Mouse (Mus musculus) hindbrain, postnatal 0 days (tissue): ENCODE measurements around the gene Adamts9. TPM values are rescaled to one million over a fixed set of nuclear protein-coding genes. Genes with fewer than 3 reads are reported as not detected.

Source experiments
- ATAC-seq: fragments of 200-750 bp; cut with Nextera tagmentation; 2 replicates; pipeline ENCODE4 v1.8.0; 2017; ENCODE audit warnings: mild to moderate bottlenecking, moderate TSS enrichment, moderate library complexity
- DNase-seq: peaks from one replicate; pipeline ENCODE4 v3.0.0-alpha.2; 2015; ENCODE audit warnings: low spot score
- H3K27ac ChIP-seq: fragments of 300-500 bp; sonication (generic); 2 replicates; pipeline ENCODE4 v1.5.1; 2014; ENCODE audit warnings: mild to moderate bottlenecking
- H3K27me3 ChIP-seq: fragments of 300-500 bp; sonication (generic); 2 replicates; pipeline ENCODE4 v1.6.1; 2014; ENCODE audit warnings: low read length, mixed read lengths; ENCODE audit not compliant: insufficient read depth
- H3K36me3 ChIP-seq: fragments of 300-500 bp; sonication (generic); 2 replicates; pipeline ENCODE4 v1.6.1; 2014; ENCODE audit warnings: low read length, mixed read lengths; ENCODE audit not compliant: insufficient read depth
- H3K4me1 ChIP-seq: fragments of 300-500 bp; sonication (generic); 2 replicates; pipeline ENCODE4 v1.6.1; 2014; ENCODE audit warnings: antibody characterized with exemption, low read length, mixed read lengths; ENCODE audit not compliant: insufficient read depth
- H3K4me2 ChIP-seq: fragments of 300-500 bp; sonication (generic); 2 replicates; pipeline ENCODE4 v1.6.1; 2014; ENCODE audit warnings: low read depth, mild to moderate bottlenecking, low read length, moderate library complexity, mixed read lengths
- H3K4me3 ChIP-seq: fragments of 300-500 bp; sonication (generic); 2 replicates; pipeline ENCODE4 v1.5.1; 2014; ENCODE audit warnings: low read length
- H3K9ac ChIP-seq: fragments of 300-500 bp; sonication (generic); replicated peaks from 2 replicates; pipeline ENCODE4 v1.6.1; 2014; ENCODE audit warnings: mild to moderate bottlenecking, low read length, moderate library complexity, mixed read lengths
- H3K9me3 ChIP-seq: fragments of 300-500 bp; sonication (generic); 2 replicates; pipeline ENCODE4 v1.6.1; 2016; ENCODE audit warnings: low read length, mixed read lengths
- CTCF ChIP-seq: IDR thresholded peaks from 2 replicates; pipeline ENCODE4 v1.5.1; 2016; ENCODE audit warnings: antibody characterized with exemption, control low read depth, low read depth
- WGBS: fragments of 180-500 bp; shearing (Covaris S2); extraction: QIAGEN DNeasy Blood & Tissue Kit; methylation state at CpG from one replicate; pipeline ENCODE4 v1.1.7; 2014; 5-methylcytosine and 5-hydroxymethylcytosine counted together
- polyA plus RNA-seq: library from polyadenylated mRNA; unstranded; fragments of >200 nt; fragmentation: Nextera tagmentation; extraction: Ambion mirVana; gene quantifications from 2 replicates; pipeline ENCODE4 v1.2.1, GENCODE M21; 2015
- total RNA-seq: library from RNA; depleted of rRNA; stranded (reverse); fragments of >200 nt; gene quantifications from 2 replicates; pipeline ENCODE4 v1.2.3, GENCODE M21; 2014

Adamts9 gene
- total and polyA plus RNA-seq, 2 experiments from 2014 or later: 1.5 to 7.6 TPM

DNA sequence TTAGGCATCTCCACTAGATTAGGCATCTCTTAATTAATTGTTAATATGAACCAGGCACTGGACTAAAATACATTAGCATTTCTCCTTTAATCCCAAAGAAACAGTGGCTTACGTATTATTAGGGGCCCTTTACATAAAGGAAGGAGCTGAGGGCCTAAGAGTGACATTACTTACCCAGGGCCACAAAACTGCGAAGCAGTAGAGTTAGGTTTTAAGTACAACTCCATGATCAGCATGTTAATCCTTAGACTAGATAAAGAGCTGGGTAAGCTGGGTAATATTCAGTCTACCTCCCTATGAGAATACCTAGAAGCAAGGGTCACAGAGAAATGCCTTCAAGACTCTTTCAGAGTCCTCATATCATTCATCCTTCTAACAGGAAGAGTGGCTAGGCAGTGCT is 114.1 kb downstream of the Adamts9 start:
- ATAC-seq (no peak), DNase-seq (no peak)
- Histone ChIP-seq H3K9me3 (no peaks in the 10 kb centered on the region), H3K27ac (no peak overlapping the region), H3K4me2 (no peak overlapping the region), H3K4me3 (no peak overlapping the region), H3K36me3 (no peaks in the 10 kb centered on the region), H3K9ac (no peak overlapping the region), H3K27me3 (no peaks in the 10 kb centered on the region), H3K4me1 (no peaks in the 10 kb centered on the region)
- no peak for TF ChIP-seq CTCF
- WGBS: 91% methylated on average over 2 of the region's 2 CpGs

DNA sequence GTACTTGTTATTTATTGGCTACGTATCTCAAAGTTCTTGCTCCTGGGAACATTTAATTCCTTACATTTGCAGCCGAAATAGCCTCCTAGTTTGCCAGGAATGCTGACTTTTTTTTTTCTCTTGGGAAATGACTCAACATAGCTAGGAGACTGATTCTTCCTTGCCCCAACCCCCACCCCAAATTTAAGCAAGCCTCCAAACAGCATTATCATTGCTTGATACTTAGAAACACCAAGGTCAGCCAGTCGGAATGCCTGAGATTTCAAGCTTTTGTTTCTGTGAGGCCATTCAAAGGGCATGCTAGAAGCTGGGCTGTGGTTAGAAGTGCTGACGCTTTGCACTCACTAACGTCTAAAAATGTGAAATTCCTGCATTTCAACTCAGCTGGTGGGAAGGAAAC is 115.9 kb downstream of the Adamts9 start:
- no peak overlapping the region for H3K4me2 ChIP-seq
- no peak for TF ChIP-seq CTCF
- H3K9ac ChIP-seq: no peak overlapping the region
- H3K36me3 ChIP-seq: no peaks in the 10 kb centered on the region
- DNase-seq: no peak
- no peaks in the 10 kb centered on the region for H3K4me1 ChIP-seq
- H3K4me3 ChIP-seq: no peak overlapping the region
- no peaks in the 10 kb centered on the region for H3K27me3 ChIP-seq
- no peaks in the 10 kb centered on the region for H3K9me3 ChIP-seq
- no peak for ATAC-seq
- no peak overlapping the region for H3K27ac ChIP-seq
- WGBS: 48% methylated on average over 5 of the region's 5 CpGs

DNA sequence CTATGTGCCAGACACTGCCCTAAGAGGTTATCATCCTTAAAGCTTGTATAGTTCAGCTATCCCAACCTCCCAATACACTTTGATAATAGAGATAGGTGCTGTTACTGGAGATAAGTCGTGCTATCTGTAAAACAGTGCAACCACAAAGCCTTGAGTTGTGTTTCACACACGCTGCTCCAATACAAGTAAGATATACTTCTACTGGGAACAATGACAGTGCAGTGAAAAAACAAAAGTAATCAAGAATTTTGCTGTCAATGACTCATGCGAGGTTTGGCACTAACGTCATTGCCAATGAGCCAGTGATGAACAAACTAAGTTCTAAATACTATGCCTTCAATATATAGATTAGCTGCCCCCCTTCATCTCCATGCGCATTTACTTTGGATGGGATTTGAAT is 116.7 kb downstream of the Adamts9 start:
- 87% methylated on average over 5 of the region's 5 CpGs for WGBS
- Histone ChIP-seq H3K27me3 (no peaks in the 10 kb centered on the region), H3K4me1 (no peaks in the 10 kb centered on the region), H3K9ac (no peak overlapping the region), H3K4me2 (no peak overlapping the region), H3K4me3 (no peak overlapping the region), H3K9me3 (no peaks in the 10 kb centered on the region), H3K36me3 (no peaks in the 10 kb centered on the region), H3K27ac (no peak overlapping the region)
- ATAC-seq (no peak), DNase-seq (no peak)
- TF ChIP-seq CTCF: no peak

DNA sequence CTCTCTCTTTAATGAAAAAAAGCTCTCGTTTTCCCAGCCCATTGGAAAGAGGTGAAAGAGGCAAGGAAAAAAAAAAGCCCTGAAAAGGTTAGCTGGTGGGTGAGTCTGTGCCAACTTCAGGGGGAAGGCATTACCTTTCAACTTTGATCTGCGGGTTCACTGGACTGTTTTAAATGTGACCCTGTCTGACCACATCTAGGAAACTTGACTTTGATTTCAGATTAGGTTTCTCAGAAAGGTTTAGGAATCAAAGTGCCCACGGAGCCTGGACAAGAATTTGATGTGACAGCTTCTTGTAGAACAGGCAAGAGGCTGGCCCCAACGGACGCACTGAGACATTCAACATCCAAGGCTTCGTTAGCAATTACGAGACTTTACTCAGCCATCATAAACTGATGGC is 119.3 kb downstream of the Adamts9 start:
- no peak overlapping the region for H3K4me3 ChIP-seq
- 61% methylated on average over 7 of the region's 7 CpGs for WGBS
- H3K4me1 ChIP-seq: no peaks in the 10 kb centered on the region
- H3K36me3 ChIP-seq: no peaks in the 10 kb centered on the region
- H3K9me3 ChIP-seq: no peaks in the 10 kb centered on the region
- TF ChIP-seq CTCF: no peak
- ATAC-seq: no peak
- DNase-seq: no peak
- no peak overlapping the region for H3K27ac ChIP-seq
- H3K9ac ChIP-seq: no peak overlapping the region
- no peak overlapping the region for H3K4me2 ChIP-seq
- H3K27me3 ChIP-seq: no peaks in the 10 kb centered on the region

- no peaks in the 10 kb centered on the region for H3K9me3 ChIP-seq
- no peak for TF ChIP-seq CTCF
- no peak overlapping the region for H3K4me2 ChIP-seq
- ATAC-seq (no peak), DNase-seq (no peak)
- no peaks in the 10 kb centered on the region for H3K27me3 ChIP-seq
- no peaks in the 10 kb centered on the region for H3K4me1 ChIP-seq
- H3K36me3 ChIP-seq: no peaks in the 10 kb centered on the region
- 26% methylated on average over 6 of the region's 6 CpGs for WGBS
- no peak overlapping the region for H3K27ac ChIP-seq
- no peak overlapping the region for H3K4me3 ChIP-seq
- H3K9ac ChIP-seq: no peak overlapping the region
Observed at GRCm38 (mm10) chr6:92822006-92822405, 121.3 kb downstream of the Adamts9 start.

- 15% methylated on average over 5 of the region's 5 CpGs for WGBS
- Histone ChIP-seq H3K36me3 (no peaks in the 10 kb centered on the region), H3K27ac (no peak overlapping the region), H3K4me3 (no peak overlapping the region), H3K4me1 (peaks cover 3% of the 10 kb centered on the region), H3K4me2 (no peak overlapping the region), H3K9me3 (no peaks in the 10 kb centered on the region), H3K9ac (no peak overlapping the region), H3K27me3 (no peaks in the 10 kb centered on the region)
- ATAC-seq: no peak
- no peak for TF ChIP-seq CTCF
- no peak for DNase-seq
Observed at GRCm38 (mm10) chr6:92821606-92822005, 121.7 kb downstream of the Adamts9 start.

DNA sequence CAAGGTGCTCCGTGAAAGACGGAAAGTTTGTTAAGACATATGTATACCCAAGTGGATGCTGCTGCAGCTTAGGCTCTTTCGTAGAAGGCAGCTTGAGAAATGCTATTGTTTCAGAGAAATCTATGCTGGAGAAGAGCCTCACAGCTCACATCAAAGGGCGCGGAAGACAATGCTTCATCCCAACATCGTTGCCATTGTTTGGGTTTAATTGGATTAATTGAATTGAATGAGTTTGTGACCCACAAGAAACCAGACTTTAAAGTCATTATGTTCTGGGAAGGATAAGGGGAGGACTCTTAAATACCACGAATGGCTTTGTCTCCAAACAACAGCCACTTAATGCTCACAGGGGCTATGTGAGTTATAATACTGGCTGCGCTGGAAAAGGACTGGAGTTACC is 125.6 kb downstream of the Adamts9 start:
- ATAC-seq: no peak

More for the DNA sequence above, 125.6 kb downstream of the Adamts9 start:
- no peak overlapping the region for H3K4me3 ChIP-seq
- no peaks in the 10 kb centered on the region for H3K27me3 ChIP-seq
- WGBS: 39% methylated on average over 8 of the region's 8 CpGs
- TF ChIP-seq CTCF: no peak
- DNase-seq: no peak
- no peak overlapping the region for H3K9ac ChIP-seq
- no peak overlapping the region for H3K4me2 ChIP-seq
- no peaks in the 10 kb centered on the region for H3K9me3 ChIP-seq
- H3K36me3 ChIP-seq: no peaks in the 10 kb centered on the region
- peaks cover 10% of the 10 kb centered on the region for H3K4me1 ChIP-seq
- H3K27ac ChIP-seq: no peak overlapping the region
